Mouse (Mus musculus): Measurements from ENCODE around the gene Fcrls.

GRCm38 (mm10) chr3:87249571-87249970, 14.0 kb downstream of the Fcrls start:
- TF ChIP-seq CTCF (conservative IDR thresholded peaks at IDR 0.05; ENCODE audit: insufficient read depth, insufficient read length, low read depth, low read length), result no peak
- TF ChIP-seq POLR2A (IDR thresholded peaks at IDR 0.05; ENCODE audit: low read depth, low read length), result no peak

All from kidney, adult 2 months (tissue).